Mouse (Mus musculus): ENCODE measurements at regions not wholly inside any gene's neighbourhood (a gene's known extent, or its start where the extent isn't known, plus 50 kb on each side); places are given as distances from the start of the nearest gene placed in this dataset.

- Histone ChIP-seq H3K9me3 (no peaks in the 10 kb centered on the region), H3K4me2 (no peak overlapping the region), H3K4me3 (no peak overlapping the region), H3K9ac (no peak overlapping the region), H3K27me3 (0 out of 2 replicates have a peak, but pooled peaks cover 6% of the 10 kb centered on the region), H3K4me1 (replicated peaks) (peaks cover 30% of the 10 kb centered on the region), H3K27ac (replicated peaks) (peak overlapping the region; percentile 14), H3K36me3 (no peaks in the 10 kb centered on the region)
- no peak for ATAC-seq (ENCODE audit: low read depth)
- 26% methylated on average over 8 of the region's 8 CpGs for WGBS
These were observed 190.9 kb downstream of the Tle3 start for GRCm38 (mm10) chr9:61563017-61563416.

- Histone ChIP-seq H3K9ac (no peak overlapping the region), H3K9me3 (no peaks in the 10 kb centered on the region), H3K36me3 (no peaks in the 10 kb centered on the region), H3K4me1 (replicated peaks) (peaks cover 30% of the 10 kb centered on the region), H3K4me2 (no peak overlapping the region), H3K27me3 (0 out of 2 replicates have a peak, but pooled peaks cover 6% of the 10 kb centered on the region), H3K27ac (replicated peaks) (peak overlapping the region; percentile 49; the same call in 1 of the 2 replicates), H3K4me3 (no peak overlapping the region)
- 16% methylated on average over 8 of the region's 8 CpGs for WGBS
- ATAC-seq (ENCODE audit: low read depth): no peak
These were observed 189.4 kb downstream of the Tle3 start for GRCm38 (mm10) chr9:61561551-61561950.

- Histone ChIP-seq H3K27ac (replicated peaks) (no peak overlapping the region), H3K4me2 (no peak overlapping the region), H3K9ac (no peak overlapping the region), H3K27me3 (peaks cover 10% of the 10 kb centered on the region; the same call in 1 of the 2 replicates), H3K4me3 (no peak overlapping the region), H3K9me3 (no peaks in the 10 kb centered on the region), H3K4me1 (replicated peaks) (peaks cover 46% of the 10 kb centered on the region), H3K36me3 (no peaks in the 10 kb centered on the region)
- peak; percentile 66; the same call in 1 of the 2 replicates for ATAC-seq (ENCODE audit: low read depth)
- WGBS: 64% methylated on average over 10 of the region's 10 CpGs
These were observed 186.5 kb downstream of the Tle3 start for GRCm38 (mm10) chr9:61558621-61559020.

GRCm38 (mm10) chr9:61557025-61557424 is 184.9 kb downstream of the Tle3 start:
- WGBS: 96% methylated on average over 7 of the region's 7 CpGs
- no peak overlapping the region for H3K27ac ChIP-seq (replicated peaks)
- H3K4me2 ChIP-seq: no peak overlapping the region
- H3K4me1 ChIP-seq (replicated peaks): peaks cover 32% of the 10 kb centered on the region
- H3K36me3 ChIP-seq: no peaks in the 10 kb centered on the region
- H3K9ac ChIP-seq: no peak overlapping the region
- ATAC-seq (ENCODE audit: low read depth): no peak
- peaks cover 10% of the 10 kb centered on the region; the same call in 1 of the 2 replicates for H3K27me3 ChIP-seq
- no peak overlapping the region for H3K4me3 ChIP-seq
- H3K9me3 ChIP-seq: no peaks in the 10 kb centered on the region

- Histone ChIP-seq H3K4me2 (no peak overlapping the region), H3K4me1 (replicated peaks) (peaks cover 33% of the 10 kb centered on the region), H3K9me3 (no peaks in the 10 kb centered on the region), H3K4me3 (no peak overlapping the region), H3K27me3 (peaks cover 4% of the 10 kb centered on the region; the same call in 1 of the 2 replicates), H3K27ac (replicated peaks) (no peak overlapping the region), H3K9ac (no peak overlapping the region), H3K36me3 (no peaks in the 10 kb centered on the region)
- no peak for ATAC-seq (ENCODE audit: low read depth)
- whole genome bisulfite sequencing: 79% methylated on average over 8 of the region's 8 CpGs
These were observed 183.0 kb downstream of the Tle3 start for GRCm38 (mm10) chr9:61555173-61555572.

GRCm38 (mm10) chr9:61554611-61555010 is 182.4 kb downstream of the Tle3 start:
- WGBS: 88% methylated on average over 7 of the region's 7 CpGs
- Histone ChIP-seq H3K4me3 (no peak overlapping the region), H3K9me3 (no peaks in the 10 kb centered on the region), H3K27ac (replicated peaks) (no peak overlapping the region), H3K27me3 (peaks cover 4% of the 10 kb centered on the region; the same call in 1 of the 2 replicates), H3K4me1 (replicated peaks) (peaks cover 38% of the 10 kb centered on the region), H3K9ac (no peak overlapping the region), H3K36me3 (no peaks in the 10 kb centered on the region), H3K4me2 (no peak overlapping the region)
- ATAC-seq (ENCODE audit: low read depth): no peak

- H3K36me3 ChIP-seq: no peaks in the 10 kb centered on the region
- no peaks in the 10 kb centered on the region for H3K9me3 ChIP-seq
- no peak overlapping the region for H3K4me2 ChIP-seq
- WGBS: 32% methylated on average over 5 of the region's 5 CpGs
- H3K4me1 ChIP-seq (replicated peaks): peaks cover 46% of the 10 kb centered on the region
- H3K9ac ChIP-seq: no peak overlapping the region
- ATAC-seq (ENCODE audit: low read depth): no peak
- peaks cover 4% of the 10 kb centered on the region; the same call in 1 of the 2 replicates for H3K27me3 ChIP-seq
- H3K27ac ChIP-seq (replicated peaks): no peak overlapping the region
- no peak overlapping the region for H3K4me3 ChIP-seq
These were observed 181.5 kb downstream of the Tle3 start for GRCm38 (mm10) chr9:61553626-61554025.

GRCm38 (mm10) chr9:61551361-61551760 is 179.2 kb downstream of the Tle3 start:
- H3K4me2 ChIP-seq: no peak overlapping the region
- peaks cover 7% of the 10 kb centered on the region for H3K27me3 ChIP-seq
- no peaks in the 10 kb centered on the region for H3K36me3 ChIP-seq
- H3K4me1 ChIP-seq (replicated peaks): peaks cover 46% of the 10 kb centered on the region
- H3K9ac ChIP-seq: no peak overlapping the region
- no peaks in the 10 kb centered on the region for H3K9me3 ChIP-seq
- H3K4me3 ChIP-seq: no peak overlapping the region
- 64% methylated on average over 9 of the region's 9 CpGs for WGBS
- no peak overlapping the region for H3K27ac ChIP-seq (replicated peaks)
- ATAC-seq (ENCODE audit: low read depth): no peak

GRCm38 (mm10) chr9:61550326-61550725 is 178.2 kb downstream of the Tle3 start:
- H3K27me3 ChIP-seq: peaks cover 5% of the 10 kb centered on the region
- H3K4me3 ChIP-seq: no peak overlapping the region
- no peaks in the 10 kb centered on the region for H3K36me3 ChIP-seq
- H3K4me1 ChIP-seq (replicated peaks): peaks cover 49% of the 10 kb centered on the region
- no peak overlapping the region for H3K4me2 ChIP-seq
- no peaks in the 10 kb centered on the region for H3K9me3 ChIP-seq
- H3K27ac ChIP-seq (replicated peaks): peak overlapping the region; percentile 28; the same call in 1 of the 2 replicates
- 42% methylated on average over 3 of the region's 3 CpGs for WGBS
- ATAC-seq (ENCODE audit: low read depth): no peak
- H3K9ac ChIP-seq: no peak overlapping the region

GRCm38 (mm10) chr9:61549692-61550241 is 177.6 kb downstream of the Tle3 start:
- H3K9me3 ChIP-seq: no peaks in the 10 kb centered on the region
- no peak overlapping the region for H3K4me3 ChIP-seq
- no peak overlapping the region for H3K9ac ChIP-seq
- H3K27me3 ChIP-seq: peaks cover 5% of the 10 kb centered on the region
- WGBS: 14% methylated on average over 5 of the region's 5 CpGs
- H3K4me1 ChIP-seq (replicated peaks): peaks cover 44% of the 10 kb centered on the region
- peak overlapping the region; percentile 33; the same call in 1 of the 2 replicates for H3K27ac ChIP-seq (replicated peaks)
- ATAC-seq (ENCODE audit: low read depth): peak; percentile 82
- no peaks in the 10 kb centered on the region for H3K36me3 ChIP-seq
- no peak overlapping the region for H3K4me2 ChIP-seq

- 14% methylated on average over 17 of the region's 22 CpGs for WGBS
- peak overlapping the region; percentile 46; the same call in 1 of the 2 replicates for H3K27ac ChIP-seq (replicated peaks)
- H3K36me3 ChIP-seq: no peaks in the 10 kb centered on the region
- H3K4me3 ChIP-seq: no peak overlapping the region
- H3K9ac ChIP-seq: no peak overlapping the region
- peaks cover 22% of the 10 kb centered on the region for H3K4me1 ChIP-seq (replicated peaks)
- no peaks in the 10 kb centered on the region for H3K9me3 ChIP-seq
- H3K4me2 ChIP-seq: peak overlapping the region; percentile 28; the same call in 1 of the 2 replicates
- ATAC-seq (ENCODE audit: low read depth): 0 out of 2 replicates have a peak, but pooled peaks have one; percentile 44
- H3K27me3 ChIP-seq: peaks cover 8% of the 10 kb centered on the region
These were observed 165.4 kb downstream of the Tle3 start for GRCm38 (mm10) chr9:61537316-61538189.

GRCm38 (mm10) chr9:61533237-61533636 is 161.1 kb downstream of the Tle3 start:
- peaks cover 49% of the 10 kb centered on the region for H3K4me1 ChIP-seq (replicated peaks)
- no peak for ATAC-seq (ENCODE audit: low read depth)
- H3K4me2 ChIP-seq: no peak overlapping the region
- H3K9me3 ChIP-seq: no peaks in the 10 kb centered on the region
- peaks cover 11% of the 10 kb centered on the region for H3K27me3 ChIP-seq
- no peak overlapping the region for H3K9ac ChIP-seq
- H3K4me3 ChIP-seq: no peak overlapping the region
- 82% methylated on average over 9 of the region's 9 CpGs for WGBS
- no peak overlapping the region for H3K27ac ChIP-seq (replicated peaks)
- no peaks in the 10 kb centered on the region for H3K36me3 ChIP-seq

Data from neural tube, embryonic 13.5 days (tissue).